In genomic region chr9:103430431-103431220, GRCm38 (mm10) we compare ENCODE assay signal across 17 mouse cellular contexts.
"Had no signal": no experiment of that assay in that cellular context is flagged by ENCODE, and none has a peak within 500 bp of the region (broad histone marks: within the 10 kb centered on the region; RNA-seq: fewer than 3 reads in every experiment).

No protein-coding gene starts in this region.

- H3K4me1 ChIP-seq: midbrain, embryonic 10.5 days had no signal

- H3K4me3 ChIP-seq: limb, embryonic 12.5 days; limb, embryonic 15.5 days; megakaryocyte, embryonic 14.5 days; midbrain, embryonic 10.5 days; midbrain, embryonic 13.5 days had no signal

- H3K9me3 ChIP-seq: limb, embryonic 12.5 days; limb, embryonic 15.5 days; megakaryocyte, embryonic 14.5 days; midbrain, embryonic 10.5 days; midbrain, embryonic 13.5 days had no signal

- H3K27me3 ChIP-seq: limb, embryonic 12.5 days; limb, embryonic 15.5 days; megakaryocyte, embryonic 14.5 days; midbrain, embryonic 13.5 days had no signal

- H3K4me2 ChIP-seq: limb, embryonic 12.5 days; limb, embryonic 15.5 days; liver, embryonic 11.5 days; lung, embryonic 14.5 days; midbrain, embryonic 13.5 days had no signal

- H3K27ac ChIP-seq: limb, embryonic 12.5 days; limb, embryonic 15.5 days; liver, embryonic 14.5 days; midbrain, embryonic 10.5 days; midbrain, embryonic 13.5 days; stomach, postnatal 0 days had no signal

- DNase-seq: kidney, postnatal 14 days; kidney, postnatal 4 days; left cerebral cortex, postnatal 4 days; liver, postnatal 0 days; lung, embryonic 14.5 days; lung, postnatal 10 days; lung, postnatal 36 days; thymus, adult 2 months; thymus, postnatal 25 days had no signal

- H3K36me3 ChIP-seq: limb, embryonic 12.5 days; limb, embryonic 15.5 days; midbrain, embryonic 10.5 days; midbrain, embryonic 13.5 days had no signal
